Mouse (Mus musculus) cerebellum, adult 9-11 months (tissue): ENCODE measurements at regions not wholly inside any gene's neighbourhood (a gene's known extent, or its start where the extent isn't known, plus 50 kb on each side); places are given as distances from the start of the nearest gene placed in this dataset.

Experiments used
- DNase-seq: peaks from one replicate; pipeline ENCODE4 v3.0.0; 2022

DNA sequence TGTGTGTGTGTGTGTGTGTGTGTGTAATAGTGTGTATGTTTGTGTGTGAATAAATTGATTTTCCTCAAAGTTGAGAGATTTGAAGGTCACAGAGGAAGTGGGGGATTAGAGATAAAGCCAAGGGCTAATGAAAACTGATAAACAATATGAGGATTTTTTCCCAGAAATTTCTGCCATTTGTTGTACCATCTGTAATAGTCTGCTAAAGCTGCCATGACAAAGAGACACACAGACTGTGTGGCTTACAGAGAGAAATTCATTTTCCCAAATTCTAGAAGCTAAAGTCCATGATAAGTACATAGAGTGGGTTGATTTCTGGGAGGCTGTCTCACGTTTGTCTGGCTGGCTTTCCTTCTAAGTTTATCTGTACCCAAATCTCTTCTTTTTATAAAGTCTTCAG lies 259.6 kb downstream of the Ndufa4 start:
- no peak for DNase-seq

DNA sequence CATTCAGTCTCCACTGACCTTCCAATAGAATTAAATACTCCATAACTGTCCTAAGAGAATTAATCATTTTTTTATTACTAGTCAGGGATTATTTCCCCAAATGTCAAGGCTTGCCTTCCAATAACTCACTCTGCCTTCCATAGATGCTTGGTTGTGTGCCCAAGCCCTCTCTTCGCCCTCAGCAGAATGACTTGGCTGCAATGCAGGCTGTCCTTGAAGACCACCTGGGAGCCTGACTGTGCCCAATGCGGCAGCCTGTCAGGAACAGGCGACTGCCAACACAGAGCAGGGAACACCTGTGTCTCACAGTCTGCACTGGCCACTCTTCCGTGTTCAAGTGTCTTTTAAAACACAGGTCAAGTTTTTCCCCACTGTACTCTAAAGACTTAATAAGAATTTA lies 294.0 kb downstream of the Ndufa4 start:
- peak; percentile 40 for DNase-seq

DNA sequence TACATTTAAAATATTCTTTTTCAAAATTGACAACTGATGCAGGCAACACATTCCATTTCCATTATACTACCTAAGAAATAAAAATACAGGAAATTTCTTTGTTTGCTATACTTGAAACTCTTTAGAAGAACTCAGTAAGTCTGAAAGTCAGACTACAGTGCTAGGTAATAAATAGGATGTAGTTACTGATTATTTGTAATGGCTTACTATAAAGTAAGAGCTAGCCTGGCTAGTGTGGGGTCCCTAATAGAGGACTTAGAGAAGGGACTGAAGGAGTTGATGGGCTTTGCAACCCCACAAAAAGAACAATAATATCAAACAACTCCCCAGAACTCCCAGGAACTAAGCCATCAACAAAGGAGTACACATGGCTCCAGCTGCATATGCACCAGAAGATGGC lies 299.1 kb downstream of the Ndufa4 start:
- DNase-seq = no peak

DNA sequence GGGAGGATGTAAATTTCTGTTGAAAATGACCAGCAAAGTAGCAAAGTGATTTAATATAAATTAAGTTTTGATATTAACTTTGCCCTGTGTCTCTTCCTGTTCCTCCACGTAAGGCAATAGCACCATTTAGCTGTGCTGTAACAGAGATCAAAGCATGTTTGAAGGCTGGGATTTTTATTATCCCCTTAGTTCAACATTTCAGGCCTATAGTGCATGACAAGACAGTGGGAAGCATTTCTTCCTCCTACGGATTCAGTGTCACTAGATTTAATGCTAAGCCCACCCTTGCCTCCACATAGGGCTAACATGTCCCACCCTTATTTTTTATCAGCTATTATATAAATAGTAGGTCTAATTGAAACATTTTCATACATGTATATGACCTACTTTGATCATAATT lies 299.6 kb downstream of the Ndufa4 start:
- DNase-seq = no peak

DNA sequence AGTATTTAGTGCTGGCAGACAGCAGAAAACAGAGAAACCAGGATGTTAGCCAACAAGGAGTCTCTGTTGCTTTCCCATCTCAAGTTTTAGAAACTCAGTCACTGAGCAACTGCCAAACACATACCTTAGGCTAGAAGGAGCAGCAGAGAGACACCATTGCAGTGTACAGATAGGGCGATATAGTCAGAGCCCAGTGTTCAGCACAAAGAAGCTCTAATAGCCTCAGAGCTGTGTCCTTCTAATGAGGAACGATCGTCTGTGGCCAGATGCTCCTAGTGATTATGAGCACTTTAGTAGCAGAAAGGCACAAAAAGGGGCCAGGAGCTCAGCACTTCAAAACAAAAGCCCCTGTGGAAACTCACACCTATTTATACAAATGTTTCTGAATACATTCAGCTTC lies 301.2 kb downstream of the Ndufa4 start:
- no peak for DNase-seq

DNA sequence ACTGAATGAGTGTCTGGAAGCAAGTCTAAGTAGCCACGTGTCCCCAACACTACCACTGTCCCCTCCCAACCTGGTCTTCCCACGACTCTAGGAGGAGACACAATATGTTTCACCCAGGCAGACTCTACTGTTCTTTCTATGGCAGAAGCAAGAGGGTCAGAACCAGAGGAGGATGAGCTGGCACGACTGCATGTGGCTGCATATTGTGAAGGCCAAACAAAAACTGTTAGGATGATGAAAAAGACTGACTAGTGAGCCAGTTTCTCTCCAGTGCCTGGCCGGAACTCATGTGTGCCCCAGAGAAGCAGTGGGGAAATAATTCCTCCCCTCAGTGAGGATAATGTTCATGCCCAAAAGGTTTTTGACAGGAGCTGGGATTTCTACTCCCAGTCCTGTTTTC lies 301.8 kb downstream of the Ndufa4 start:
- no peak for DNase-seq

DNA sequence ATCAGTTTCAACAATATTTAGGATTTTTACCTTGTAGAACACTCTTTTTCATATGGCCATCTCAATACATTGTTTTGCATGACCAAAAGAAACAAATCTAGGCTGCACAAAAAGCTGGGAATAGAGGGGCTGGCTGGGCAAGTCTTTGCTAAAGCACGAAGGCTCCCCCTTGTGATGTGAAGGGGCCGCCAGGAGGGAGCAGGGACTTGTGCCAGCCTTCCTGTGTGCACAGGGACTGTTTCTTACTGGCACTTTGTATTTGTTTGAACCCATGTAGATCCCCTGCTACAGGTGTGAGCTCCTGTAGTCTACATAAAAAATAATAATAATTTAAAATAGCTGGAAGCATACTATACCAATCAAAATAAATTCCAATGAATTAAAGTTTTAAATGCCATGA lies 312.4 kb downstream of the Ndufa4 start:
- peak; percentile 6 for DNase-seq

DNA sequence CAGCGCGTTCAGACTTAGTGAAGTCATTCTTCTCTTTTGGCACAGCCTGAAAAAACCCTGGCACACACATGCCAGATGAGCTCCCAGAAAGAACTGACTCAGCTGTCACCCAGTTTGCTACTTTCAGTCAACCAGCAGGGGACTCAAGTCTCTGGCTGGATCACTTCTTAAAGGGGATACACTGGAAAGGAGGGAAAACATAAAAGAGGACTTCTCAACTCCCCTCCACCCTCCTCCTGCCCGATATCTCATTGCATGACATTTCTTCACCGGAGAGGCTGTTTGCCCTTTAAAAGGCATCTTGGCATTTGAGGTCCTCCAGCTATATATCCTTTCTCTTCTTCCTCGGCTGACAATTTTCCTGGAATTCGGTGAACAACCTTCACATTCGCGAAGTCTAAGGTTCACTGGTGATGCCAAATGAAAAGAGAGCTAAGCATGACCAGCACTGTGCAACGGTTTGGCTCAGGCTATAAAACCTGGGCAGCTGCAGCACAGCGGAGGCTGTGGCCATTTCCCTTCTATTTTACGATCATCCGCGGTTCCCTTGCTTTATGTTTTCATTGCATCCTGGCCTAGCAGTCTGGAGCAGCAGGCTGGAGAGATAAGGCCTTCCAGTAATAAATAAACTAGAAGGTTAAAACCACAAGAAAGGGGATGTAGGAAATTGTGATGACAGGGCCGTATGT lies 313.6 kb downstream of the Ndufa4 start:
- peak; percentile 29 for DNase-seq

DNA sequence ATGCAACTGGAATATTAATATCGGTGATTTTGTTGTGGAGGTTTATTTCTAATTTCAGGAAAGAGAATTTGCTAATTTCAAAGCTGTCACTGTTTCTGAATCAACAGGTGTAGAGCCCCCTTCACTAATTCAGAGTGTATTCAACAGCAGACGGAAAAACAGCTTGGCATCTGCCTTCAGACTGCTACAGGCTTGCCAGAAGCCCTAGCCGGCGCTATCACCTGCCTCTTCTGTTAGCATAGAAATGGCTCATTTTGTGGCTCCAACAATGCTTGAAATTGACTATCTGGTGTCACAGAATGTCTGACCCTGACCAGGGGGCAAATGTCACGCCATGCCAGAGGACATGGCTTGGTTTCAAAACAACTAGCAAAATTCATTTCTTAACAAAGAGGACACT lies 331.2 kb downstream of the Ndufa4 start:
- DNase-seq = peak; percentile 2

DNA sequence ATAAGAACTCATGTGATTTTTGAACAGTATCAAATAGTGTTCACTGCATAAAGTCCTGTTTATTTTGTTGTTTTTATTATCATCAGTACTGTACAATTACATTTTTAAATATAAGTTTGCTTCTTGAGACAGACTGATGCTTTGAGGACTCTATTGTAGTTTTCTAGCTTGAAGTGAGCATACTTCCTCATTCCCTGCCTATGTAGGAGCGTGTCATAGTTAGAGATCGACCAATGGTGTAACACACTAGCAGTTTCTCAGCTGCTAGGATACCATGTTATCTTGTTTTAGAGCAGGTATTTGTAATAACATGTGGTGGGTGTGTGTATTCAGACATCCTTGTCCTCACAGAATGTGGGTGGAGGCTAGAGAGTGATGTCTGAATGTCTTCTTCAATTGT lies 342.1 kb downstream of the Ndufa4 start:
- DNase-seq = no peak

DNA sequence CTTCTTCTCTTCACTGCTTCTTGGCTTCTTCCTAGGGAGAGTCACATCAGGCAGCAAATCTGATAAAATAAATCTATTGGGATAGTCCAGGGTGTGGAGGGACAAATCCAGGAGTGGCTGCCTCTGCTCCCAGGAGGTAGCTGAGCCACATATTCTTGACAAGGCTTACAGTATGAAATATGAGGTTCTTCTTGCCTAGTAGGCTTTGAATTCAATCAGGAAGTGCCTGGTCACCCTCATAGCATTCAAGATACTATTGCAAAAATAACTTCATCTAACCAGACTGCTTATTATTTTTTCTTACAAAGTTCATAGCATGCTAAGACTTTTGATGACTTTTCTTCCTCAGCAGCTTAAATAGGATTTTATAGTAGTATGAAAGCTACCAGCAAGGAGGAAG lies 356.8 kb downstream of the Ndufa4 start:
- no peak for DNase-seq

DNA sequence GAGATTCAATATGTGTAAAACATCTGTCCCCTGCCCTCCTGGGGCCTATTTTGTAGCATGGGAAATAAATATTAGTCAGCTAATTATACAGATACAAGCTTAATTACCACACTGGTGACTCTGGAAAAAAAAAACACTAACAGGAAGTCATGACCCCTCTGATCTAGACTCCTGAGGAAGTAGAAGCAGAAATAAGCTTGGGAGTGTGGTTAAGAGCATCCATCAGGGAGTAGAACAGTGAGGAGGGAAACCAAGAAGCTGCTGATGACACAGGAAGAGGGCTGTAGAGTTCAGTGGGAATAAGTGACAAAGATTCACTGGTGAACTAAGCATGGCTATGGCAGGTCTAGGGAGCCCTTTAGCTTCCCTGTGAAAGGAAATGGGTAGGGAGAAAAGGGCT lies 360.0 kb downstream of the Ndufa4 start:
- no peak for DNase-seq

DNA sequence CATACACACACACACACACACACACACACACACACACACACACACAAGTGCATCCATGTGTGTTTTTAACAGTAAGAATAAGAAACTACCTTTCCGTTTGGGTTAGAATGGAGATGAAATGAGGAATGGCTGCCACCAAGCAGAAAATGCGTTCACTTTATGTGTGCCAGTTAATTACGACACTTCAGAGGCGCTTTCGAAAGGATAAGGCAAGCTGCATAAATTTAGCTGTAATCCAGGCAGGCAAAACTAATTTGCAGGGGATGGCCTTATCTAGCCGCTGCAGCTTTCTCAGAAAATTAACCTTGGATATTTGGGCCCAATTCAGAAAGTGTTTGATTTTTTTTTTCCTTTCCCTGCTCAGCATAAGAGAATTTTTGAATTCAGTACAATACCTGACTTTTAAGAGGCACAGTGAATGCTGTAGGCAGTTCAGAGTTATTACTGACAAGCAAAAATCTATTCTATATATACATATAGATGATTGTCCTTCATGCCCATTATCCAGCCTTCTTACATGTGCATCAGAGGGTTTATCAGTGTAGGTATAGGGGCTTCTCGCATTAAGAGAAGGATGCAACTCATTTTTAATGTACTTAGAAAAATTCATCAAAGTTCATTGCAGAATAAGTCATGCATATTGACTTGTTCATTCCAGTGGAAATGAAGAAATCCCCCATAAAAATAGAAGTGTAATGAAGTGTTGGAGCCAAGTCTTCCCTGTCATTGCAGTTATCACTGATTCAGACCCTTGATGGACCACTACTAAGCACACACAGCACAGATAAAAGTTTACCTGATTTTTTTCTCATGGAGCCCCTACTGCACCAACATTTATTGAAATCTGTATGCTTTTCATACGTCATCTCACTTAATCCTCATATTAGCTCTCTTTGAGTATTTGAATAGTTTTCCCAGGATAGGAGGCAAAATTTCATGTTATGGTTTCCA lies 372.1 kb downstream of the Ndufa4 start:
- DNase-seq = no peak

DNA sequence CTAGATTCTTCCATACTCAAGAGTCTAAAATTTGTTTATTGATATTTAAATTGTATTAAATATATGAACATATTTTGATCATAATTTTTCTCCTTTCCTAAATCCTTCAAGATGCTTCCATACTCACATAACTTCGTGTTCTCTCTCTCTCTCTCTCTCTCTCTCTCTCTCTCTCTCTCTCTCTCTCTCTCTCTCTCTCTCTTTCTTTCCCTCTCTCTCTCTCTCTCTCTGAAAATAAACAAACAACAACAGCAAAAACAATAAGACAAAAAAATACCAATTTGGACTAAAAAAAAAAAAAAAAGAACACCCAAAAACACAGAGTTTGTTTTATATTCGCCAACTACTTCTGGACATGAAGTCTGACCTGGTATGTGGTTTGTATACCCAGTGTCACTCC lies 404.2 kb downstream of the Ndufa4 start:
- DNase-seq = no peak

DNA sequence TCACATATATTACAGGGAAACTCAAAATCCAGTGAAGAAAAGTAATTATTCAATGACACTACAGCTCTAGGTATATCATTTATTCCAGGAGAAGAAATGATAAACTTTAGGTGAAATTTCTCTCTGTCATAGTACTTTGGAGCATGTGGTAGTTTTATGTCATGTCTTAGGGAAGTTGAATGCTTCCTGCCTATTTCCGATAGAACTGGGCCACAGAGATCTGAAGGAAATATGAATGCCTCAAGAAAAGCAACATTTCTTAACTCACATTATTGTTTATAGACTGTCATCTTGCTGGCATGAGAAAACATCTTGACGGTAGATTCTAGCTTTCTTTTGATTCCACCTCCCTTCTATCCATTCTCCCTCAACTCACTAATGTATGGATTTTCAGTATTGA lies 412.9 kb downstream of the Ndufa4 start:
- no peak for DNase-seq

DNA sequence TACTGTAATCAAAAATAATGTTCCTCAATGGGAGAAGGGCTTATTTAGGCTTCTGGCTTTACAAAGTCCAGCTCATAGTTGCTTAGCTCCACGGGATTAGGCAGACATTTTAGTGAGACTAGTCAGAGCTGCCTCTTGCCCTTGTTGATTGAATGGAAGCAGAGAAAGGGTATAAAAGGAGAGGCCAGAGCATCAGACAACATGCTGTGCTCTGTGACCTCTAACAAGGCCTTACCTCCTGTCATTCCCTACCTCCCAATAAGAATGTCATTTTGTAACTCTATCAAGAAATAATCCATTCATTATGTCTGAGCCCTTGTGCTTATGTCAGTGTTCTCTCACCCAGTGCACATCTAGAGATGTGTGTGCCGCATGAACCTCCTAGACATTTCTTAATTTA lies 430.3 kb downstream of the Ndufa4 start:
- DNase-seq = no peak
